Mouse (Mus musculus) duodenum, adult 2 months (tissue): ENCODE data around the gene Ptprk. TPM values are rescaled to one million over a fixed set of nuclear protein-coding genes. Genes with fewer than 3 reads are reported as not detected.

Source experiments
- polyA plus RNA-seq: library from polyadenylated mRNA; depleted of rRNA; stranded (reverse); fragments of >200 nt; gene quantifications from 2 replicates; pipeline ENCODE4 v1.2.3, GENCODE M21; 2012; ENCODE audit warnings: low replicate concordance; rRNA removed

The Ptprk gene
- polyA plus RNA-seq = 4.1 and 6.8 TPM in 2 replicates

GRCm38 (mm10) chr10:28074653-28075451 is at the start of gene Ptprk:
TSS of gene Ptprk (plus strand) at chr10:28074820.

